Mouse (Mus musculus) cerebellum, adult 9-11 months (tissue): ENCODE results near the gene Hcn4.

Source experiments
- DNase-seq: peaks from one replicate; pipeline ENCODE4 v3.0.0; 2022

The Hcn4 gene

DNA sequence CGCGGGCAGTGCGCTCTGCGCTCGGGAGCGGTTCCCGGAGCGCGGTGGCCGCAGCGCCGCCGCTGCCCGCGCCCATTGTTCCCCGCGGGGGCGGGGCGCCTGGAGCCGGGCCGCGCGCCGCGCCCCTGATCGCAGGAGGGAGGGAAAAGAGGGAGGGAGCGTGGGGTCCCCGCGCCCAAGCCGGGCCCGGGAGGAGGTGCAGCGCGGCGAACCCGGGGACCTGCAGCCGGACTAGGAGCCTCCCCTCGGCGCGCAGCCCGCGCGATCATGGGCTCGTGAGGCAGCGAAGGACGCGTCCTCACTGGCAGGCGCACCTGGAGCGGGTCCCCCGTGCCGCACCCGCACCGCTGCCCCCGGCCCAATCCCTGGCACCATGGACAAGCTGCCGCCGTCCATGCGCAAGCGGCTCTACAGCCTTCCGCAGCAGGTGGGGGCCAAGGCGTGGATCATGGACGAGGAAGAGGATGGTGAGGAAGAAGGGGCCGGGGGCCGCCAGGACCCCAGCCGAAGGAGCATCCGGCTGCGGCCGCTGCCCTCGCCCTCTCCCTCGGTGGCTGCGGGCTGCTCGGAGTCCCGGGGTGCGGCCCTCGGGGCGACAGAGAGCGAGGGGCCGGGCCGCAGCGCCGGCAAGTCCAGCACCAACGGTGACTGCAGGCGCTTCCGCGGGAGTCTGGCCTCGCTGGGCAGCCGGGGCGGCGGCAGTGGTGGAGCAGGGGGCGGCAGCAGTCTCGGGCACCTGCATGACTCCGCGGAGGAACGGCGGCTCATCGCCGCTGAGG, at the start of gene Hcn4:
Hcn4 (plus strand) TSS at position 274 of the 779 bp plus-strand sequence.
- DNase-seq, result no peak

DNA sequence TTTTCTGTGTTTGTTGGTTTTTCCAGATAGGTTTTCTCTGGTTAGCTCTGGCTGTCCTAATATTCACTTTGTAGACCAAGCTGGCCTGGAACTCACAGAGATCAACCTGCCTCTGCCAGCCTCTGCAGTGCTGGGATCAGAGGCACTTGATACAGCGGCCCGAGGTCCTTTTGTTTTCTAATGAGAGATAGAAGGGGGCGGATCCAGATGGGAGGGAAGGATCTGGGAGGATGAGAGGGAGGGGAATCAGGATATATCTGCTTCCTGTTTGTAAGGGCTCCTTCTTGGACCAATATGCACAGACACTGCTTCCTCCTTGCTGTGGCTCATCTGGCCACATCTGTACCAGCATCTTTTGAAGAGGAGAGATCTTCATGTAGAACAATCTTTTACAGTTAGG, 48.5 kb upstream of the Hcn4 start:
- no peak for DNase-seq

GRCm38 (mm10) chr9:58775363-58775762, 47.8 kb upstream of the Hcn4 start:
- DNase-seq, result no peak

DNA sequence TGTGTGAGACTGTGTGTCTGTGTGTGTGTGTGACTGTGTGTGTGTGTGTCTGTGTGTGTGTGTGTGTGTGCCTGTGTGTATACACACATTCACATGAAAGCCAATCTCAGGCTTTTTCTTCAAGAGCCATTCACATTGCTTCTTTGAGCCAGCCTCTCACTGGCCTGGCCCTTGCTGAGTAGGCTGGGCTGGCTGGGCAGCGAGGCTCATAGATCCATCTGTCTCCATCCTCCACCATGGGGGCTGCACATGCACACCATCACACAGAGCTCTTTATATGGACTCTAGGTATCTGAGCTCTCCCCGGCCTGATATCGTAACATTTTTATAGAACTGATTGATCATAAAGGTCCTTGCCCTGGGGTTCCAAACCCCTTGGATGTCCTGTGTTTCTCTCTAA, 33.7 kb upstream of the Hcn4 start:
- no peak for DNase-seq

DNA sequence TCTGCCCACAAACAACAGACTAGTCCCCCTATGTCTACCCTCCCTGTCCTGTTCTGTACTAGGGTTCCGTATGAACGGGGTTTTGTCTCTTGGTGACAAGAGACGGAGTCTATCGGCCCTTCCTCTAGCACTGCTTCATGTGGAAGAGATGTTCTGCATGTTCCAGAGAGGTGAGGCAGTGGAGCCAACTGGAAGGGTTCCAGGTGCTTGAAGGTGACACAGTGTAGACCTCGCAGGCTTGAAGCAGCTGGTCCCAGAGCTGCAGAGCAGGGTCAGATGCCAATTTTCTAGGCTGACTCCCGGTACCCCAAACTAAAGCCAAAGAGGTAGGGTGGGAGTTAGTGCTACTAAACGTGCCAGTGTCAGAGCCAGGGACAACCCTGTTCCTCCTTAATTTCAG, 25.1 kb upstream of the Hcn4 start:
- DNase-seq, result no peak

DNA sequence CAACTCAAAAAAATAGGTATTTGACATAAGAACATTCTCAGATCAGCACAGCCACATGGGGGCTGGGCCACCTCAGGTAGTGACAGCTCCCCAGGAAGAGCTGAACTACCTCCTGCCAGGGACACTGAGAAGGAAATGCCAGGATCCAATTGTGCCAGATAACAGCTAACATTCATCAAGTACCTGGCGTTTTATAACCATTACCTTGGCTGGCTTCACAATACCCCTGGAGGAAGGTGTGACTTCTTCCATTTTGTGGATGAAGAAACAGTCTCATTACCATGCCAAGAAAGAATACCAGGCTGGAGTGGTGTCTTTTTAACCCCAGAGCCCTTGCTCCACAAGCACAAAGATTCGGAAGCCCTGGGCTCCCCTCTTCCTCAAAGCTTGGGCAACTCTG, 21.8 kb upstream of the Hcn4 start:
- DNase-seq, result no peak

GRCm38 (mm10) chr9:58802294-58802693, 20.9 kb upstream of the Hcn4 start:
- DNase-seq, result no peak

GRCm38 (mm10) chr9:58802802-58803201, 20.4 kb upstream of the Hcn4 start:
- no peak for DNase-seq

DNA sequence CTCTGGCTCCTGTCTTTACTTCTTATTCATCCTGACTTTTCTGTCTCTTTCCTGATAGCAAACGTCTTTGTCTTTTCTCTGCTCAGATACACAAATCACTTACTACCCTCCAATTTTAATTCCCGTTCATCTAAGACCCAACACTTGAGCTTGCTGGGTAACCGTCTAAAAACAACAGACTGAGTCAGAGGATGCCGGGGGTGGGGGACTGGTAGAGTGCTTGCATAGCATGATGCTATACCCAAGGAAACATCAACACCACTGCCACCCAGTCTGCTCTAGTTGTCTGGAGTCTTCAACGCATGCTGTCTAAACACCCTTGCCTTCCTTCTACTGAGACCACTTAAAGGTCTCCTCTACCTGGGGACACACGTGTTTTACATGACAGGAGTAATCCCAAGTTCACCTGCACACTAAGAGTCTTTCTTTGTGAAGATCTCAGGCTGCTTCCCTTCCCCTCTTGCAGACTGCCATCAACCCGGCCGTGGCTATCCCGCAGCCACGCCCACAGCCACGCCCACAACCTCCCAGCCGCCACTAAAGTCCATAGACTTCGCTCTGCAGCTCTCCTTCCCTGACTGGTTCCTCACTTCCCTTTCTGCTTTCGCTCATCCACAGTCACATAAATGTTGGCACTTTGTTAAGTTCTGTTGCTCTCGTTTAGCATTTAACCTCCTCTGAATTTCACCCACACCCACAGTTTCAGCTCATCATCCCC, 17.5 kb upstream of the Hcn4 start:
- no peak for DNase-seq

DNA sequence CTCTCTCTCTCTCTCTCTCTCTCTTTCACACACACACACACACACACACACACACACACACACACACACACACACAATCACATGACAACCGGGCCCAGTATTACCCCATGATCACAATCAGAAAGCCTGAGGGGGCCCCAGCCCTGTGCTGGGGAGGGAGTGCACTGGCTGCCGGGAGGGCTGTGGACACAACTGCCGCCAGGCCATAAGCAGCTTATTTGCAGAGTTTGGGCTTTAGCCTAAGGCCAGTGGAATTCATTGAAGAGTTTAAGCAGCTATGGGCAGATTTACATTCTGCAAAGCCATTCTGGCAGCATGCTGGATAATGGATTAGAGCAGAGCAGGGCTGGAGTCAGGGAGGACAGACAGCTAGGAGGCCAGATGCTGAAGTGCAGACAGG, 12.0 kb upstream of the Hcn4 start:
- no peak for DNase-seq

- DNase-seq, result no peak
Measured at GRCm38 (mm10) chr9:58815552-58816260, 7.5 kb upstream of the Hcn4 start.

DNA sequence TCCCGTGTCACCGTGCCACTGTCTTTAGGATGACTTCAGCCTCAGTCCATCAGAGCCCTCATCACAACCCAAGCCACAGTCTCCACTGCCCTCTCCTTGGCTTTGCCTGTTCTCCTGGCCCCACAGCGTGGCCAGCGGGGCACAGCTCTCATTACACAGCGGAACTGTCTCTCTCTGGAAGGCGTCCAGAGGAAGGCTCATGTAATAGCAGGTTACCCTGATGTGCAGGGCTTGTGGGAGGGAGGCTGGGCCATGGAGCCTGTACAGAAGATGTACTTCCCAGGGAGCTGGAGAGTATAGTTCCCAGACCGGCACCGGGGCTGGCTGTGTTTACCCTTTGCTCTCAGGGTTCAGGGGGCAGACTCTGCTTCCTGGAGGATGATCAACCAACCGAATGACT, 6.8 kb upstream of the Hcn4 start:
- no peak for DNase-seq

DNA sequence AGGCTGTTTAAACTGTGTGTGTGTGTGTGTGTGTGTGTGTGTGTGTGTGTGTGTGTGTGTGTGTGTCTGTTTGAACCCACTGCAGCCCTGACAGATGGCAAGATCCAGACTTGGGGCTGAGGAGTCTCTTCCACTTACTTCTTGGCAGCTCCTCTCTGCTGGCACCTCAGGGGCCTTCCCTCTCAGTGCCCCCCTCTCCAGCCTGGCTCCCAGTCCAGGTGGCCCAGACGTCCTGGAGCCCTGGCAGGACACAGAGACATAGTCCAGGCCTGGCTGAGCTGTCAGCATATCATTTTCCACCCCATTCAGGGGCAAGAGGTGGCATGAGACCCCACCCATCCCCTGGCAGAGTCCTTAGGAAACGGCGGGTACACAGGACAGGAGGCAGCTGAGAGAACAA, 5.5 kb upstream of the Hcn4 start:
- no peak for DNase-seq

DNA sequence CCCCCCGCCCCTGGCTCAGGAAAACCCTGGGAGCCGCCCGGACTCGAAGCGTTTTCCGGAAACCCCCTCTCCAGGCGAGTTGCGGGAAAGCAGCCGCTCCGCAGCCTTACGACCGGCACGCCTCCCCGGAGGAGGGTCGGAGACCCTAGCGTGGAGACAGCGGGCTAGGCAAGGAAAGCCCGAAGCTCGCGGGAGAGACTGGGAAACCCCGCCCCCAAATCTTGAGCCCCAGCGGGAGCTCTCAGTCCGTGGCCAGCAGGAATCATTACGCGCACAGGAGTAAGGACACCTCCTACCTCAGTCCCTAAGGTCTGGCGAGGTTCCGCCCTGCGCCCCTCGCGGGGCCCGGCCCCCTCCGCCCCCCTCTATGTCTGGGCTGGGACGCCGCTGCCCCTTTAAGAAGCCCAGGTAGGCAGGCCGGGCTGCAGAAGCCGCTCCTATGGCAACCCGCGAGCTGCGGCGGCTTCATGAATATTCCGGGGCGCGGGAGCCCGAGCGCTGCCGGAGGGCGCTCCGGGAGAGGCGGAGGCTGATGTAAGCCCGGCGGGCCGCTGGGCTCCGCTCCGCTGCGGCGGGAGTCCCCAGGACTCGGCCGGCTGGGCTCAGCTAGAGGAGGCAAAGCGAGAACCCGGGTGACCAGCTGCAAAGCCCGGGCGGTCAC, 651 bp upstream of the Hcn4 start:
- DNase-seq, result peak; percentile 31

- no peak for DNase-seq
Measured at GRCm38 (mm10) chr9:58823918-58824215, 655 bp downstream of the Hcn4 start.

DNA sequence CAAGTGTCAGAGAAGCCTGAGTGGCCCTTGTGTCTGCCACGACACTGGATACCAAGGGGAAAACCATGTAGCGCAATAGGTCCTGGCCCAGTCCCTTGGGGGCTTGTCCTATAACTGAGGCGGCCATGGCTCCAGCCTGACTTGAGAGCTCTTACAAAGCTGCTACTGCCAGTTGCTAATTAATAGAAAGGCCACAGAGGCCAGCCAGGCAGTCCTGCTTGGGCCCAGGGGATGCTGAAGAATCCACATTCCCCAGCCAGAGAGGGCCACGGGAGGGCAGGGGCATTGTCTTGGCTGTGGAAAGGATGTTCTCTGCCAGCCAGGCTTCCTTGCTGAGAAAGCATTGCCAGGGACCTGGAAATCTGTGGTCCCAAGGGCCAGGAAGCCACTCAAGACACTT, 6.4 kb downstream of the Hcn4 start:
- DNase-seq, result no peak

DNA sequence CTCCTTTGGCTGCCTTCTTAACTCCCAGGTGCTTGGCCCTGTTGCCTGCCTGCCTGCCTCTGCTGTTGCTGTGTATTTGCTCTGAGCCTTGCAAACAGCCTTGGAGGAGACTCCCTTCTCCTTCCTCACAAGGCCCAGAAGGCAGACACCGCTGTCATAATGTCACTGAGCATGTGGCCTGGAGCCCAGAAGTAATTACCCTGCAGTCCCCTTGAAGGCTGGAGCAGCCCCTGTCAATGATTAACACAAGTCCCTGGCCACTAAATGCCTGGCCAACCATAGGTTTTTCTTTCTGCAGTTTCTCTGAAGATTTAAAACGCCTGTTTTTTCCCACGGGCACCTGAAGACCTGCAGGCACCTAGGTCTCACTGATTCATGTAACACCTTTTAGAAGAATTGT, 9.7 kb downstream of the Hcn4 start:
- DNase-seq, result no peak

DNA sequence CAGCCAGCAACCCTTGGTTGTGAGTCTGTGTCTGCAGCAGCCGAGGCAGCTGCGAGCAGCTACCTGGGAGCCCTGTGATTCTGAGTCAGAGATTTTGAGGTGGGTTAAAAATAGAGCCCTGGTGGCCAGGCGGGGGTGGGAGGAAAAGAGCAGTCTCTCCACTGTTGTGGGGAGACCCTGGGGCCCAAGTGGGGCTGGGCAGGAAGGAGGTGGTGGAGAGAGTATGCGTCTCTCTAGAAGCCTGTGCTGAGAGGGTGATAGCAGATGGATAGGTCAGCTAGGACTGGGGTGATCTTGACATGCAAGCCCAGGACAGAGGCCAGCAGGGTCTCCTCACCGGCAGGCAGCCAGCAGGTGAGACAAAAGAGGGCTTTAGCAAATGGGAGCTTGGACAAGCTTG, 14.0 kb downstream of the Hcn4 start:
- DNase-seq, result no peak

- peak; percentile 22 for DNase-seq
Measured at GRCm38 (mm10) chr9:58838504-58838903, 15.3 kb downstream of the Hcn4 start.

- DNase-seq, result peak; percentile 27
Measured at GRCm38 (mm10) chr9:58841655-58842054, 18.4 kb downstream of the Hcn4 start.

DNA sequence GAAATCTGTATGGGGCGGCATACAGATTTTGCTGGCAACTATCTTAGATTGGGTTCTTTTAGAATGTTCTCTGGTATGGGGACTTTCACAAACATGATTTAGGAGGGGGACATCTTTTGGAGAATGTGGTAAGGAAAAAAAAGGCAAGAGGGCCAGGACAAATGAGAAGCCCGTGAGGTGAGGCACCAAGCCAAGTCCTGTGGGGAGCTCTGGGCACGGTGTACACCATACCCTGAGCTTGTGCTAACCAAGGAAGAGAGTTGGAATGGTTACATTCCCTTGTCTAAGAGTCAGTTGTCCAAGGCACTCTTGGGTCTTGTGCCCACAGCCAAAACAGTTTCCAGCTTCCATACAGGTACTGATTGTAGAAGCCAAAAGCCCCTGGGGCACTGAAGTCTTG, 21.4 kb downstream of the Hcn4 start:
- no peak for DNase-seq

DNA sequence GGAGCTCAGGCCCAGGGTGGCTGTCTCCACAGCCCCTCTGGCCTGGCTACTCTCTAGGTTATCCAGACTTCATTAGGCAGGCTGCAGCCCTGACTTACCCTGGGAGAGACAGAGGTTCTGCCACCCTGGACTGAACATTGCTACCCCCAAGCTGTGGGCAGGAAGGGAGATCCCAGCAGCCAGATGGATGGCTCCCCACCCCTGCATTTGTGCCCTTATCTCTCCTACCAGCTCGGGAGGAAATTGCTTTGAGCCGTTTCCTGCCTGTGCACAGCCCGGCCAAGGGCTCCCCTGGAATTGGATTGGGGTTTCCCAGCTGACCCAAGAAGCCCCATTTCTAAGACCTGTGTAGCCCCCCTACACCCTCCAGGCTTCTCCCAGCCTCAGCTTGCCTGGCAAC, 23.8 kb downstream of the Hcn4 start:
- no peak for DNase-seq

GRCm38 (mm10) chr9:58847676-58848075, 24.5 kb downstream of the Hcn4 start:
- no peak for DNase-seq
